Mouse (Mus musculus) MEL (cell line): ENCODE data around the gene Wdr81. TPM values are rescaled to one million over a fixed set of nuclear protein-coding genes. Genes with fewer than 3 reads are reported as not detected.
A peak's percentile ranks its signal among the peaks of the same experiment; 100 is the strongest.

Experiments
- DNase-seq: peaks from one replicate; pipeline ENCODE4 v3.0.0; 2011; ENCODE audit warnings: low read depth, low spot score
- H3K27ac ChIP-seq: 2 replicates; pipeline ENCODE4 v1.5.1; 2012; ENCODE audit warnings: low read depth, mild to moderate bottlenecking, control low read depth, low read length, moderate library complexity; ENCODE audit not compliant: control insufficient read depth
- H3K27me3 ChIP-seq, 2 experiments: fragments of 150-350 bp in 1 of 2; sonication (generic) in 1 of 2; 2 replicates each; pipeline ENCODE4 v1.6.1; 2012; ENCODE audit warnings: low read length in 2 of 2, mild to moderate bottlenecking in 2 of 2, improper control_type of control experiment in 1 of 2, moderate library complexity in 1 of 2; ENCODE audit not compliant: insufficient read depth in 2 of 2, control insufficient read depth in 1 of 2
- H3K36me3 ChIP-seq, 2 experiments: 2 replicates each; pipeline ENCODE4 v1.6.1; 2012 to 2014; ENCODE audit warnings: low read length in 2 of 2, improper control_type of control experiment in 1 of 2, inconsistent platforms in 1 of 2, mild to moderate bottlenecking in 1 of 2; ENCODE audit not compliant: insufficient read depth in 2 of 2, control insufficient read depth in 1 of 2
- H3K4me1 ChIP-seq, 2 experiments: fragments of 150-350 bp in 1 of 2; sonication (generic) in 1 of 2; 2 replicates each; pipeline ENCODE4 v1.6.1; 2012; ENCODE audit warnings: low read length in 2 of 2, improper control_type of control experiment in 1 of 2, mild to moderate bottlenecking in 1 of 2; ENCODE audit not compliant: insufficient read depth in 2 of 2, control insufficient read depth in 1 of 2
- H3K4me3 ChIP-seq, 2 experiments: fragments of 150-350 bp in 1 of 2; sonication (generic) in 1 of 2; 2 replicates each; pipeline ENCODE4 v1.5.1; 2012; ENCODE audit warnings: low read depth in 2 of 2, low read length in 2 of 2, mild to moderate bottlenecking in 2 of 2, moderate library complexity in 2 of 2, control low read depth in 1 of 2, improper control_type of control experiment in 1 of 2; ENCODE audit not compliant: control insufficient read depth in 1 of 2, insufficient read depth in 1 of 2
- H3K79me2 ChIP-seq: 2 replicates; pipeline ENCODE4 v1.6.1; 2012; ENCODE audit warnings: mild to moderate bottlenecking, low read length, moderate library complexity; ENCODE audit not compliant: control insufficient read depth, poor library complexity, insufficient read depth
- H3K9ac ChIP-seq: 2 replicates; pipeline ENCODE4 v1.6.1; 2012; ENCODE audit warnings: low read depth, mild to moderate bottlenecking, control low read depth, low read length, moderate library complexity; ENCODE audit not compliant: control insufficient read depth, poor library complexity, severe bottlenecking
- H3K9me3 ChIP-seq: fragments of 150-350 bp; sonication (generic); replicated peaks from 2 replicates; pipeline ENCODE4 v1.6.1; 2012; ENCODE audit warnings: mild to moderate bottlenecking, low read length, improper control_type of control experiment, moderate library complexity; ENCODE audit not compliant: insufficient read depth
- CHD2 ChIP-seq: IDR thresholded peaks from 2 replicates; pipeline ENCODE4 v1.6.1; 2011; ENCODE audit warnings: low read length, improper control_type of control experiment
- CTCF ChIP-seq, 3 experiments: IDR thresholded peaks in 2 of 3; conservative IDR thresholded peaks in 1 of 3; 2 replicates each; pipeline ENCODE4 v1.5.1; 2011 to 2012; ENCODE audit warnings: low read length in 3 of 3, low read depth in 2 of 3, mild to moderate bottlenecking in 2 of 3, improper control_type of control experiment in 1 of 3, inconsistent platforms in 1 of 3, mixed read lengths in 1 of 3, moderate library complexity in 1 of 3; ENCODE audit not compliant: control insufficient read depth in 1 of 3, insufficient read depth in 1 of 3, poor library complexity in 1 of 3, severe bottlenecking in 1 of 3
- ELF1 ChIP-seq: IDR thresholded peaks from 2 replicates; pipeline ENCODE4 v1.6.1; 2014; ENCODE audit warnings: low read depth, mild to moderate bottlenecking, inconsistent platforms, low read length, improper control_type of control experiment, moderate library complexity
- EP300 ChIP-seq, 2 experiments: IDR thresholded peaks; 2 replicates each; pipeline ENCODE4 v1.6.1; 2011; ENCODE audit warnings: improper control_type of control experiment in 2 of 2, low read length in 2 of 2, low read depth in 1 of 2, mild to moderate bottlenecking in 1 of 2
- ETS1 ChIP-seq: IDR thresholded peaks from 2 replicates; pipeline ENCODE4 v1.6.1; 2012; ENCODE audit warnings: low read depth, mild to moderate bottlenecking, inconsistent platforms, low read length, improper control_type of control experiment, moderate library complexity
- KAT2A ChIP-seq: conservative IDR thresholded peaks from 2 replicates; pipeline ENCODE4 v1.6.1; 2012; ENCODE audit warnings: low read depth, low read length, improper control_type of control experiment, inconsistent platforms
- MAFK ChIP-seq: IDR thresholded peaks from 2 replicates; pipeline ENCODE4 v1.6.1; 2011; ENCODE audit warnings: low read depth, mild to moderate bottlenecking, low read length, improper control_type of control experiment, borderline replicate concordance
- MAX ChIP-seq: IDR thresholded peaks from 2 replicates; pipeline ENCODE4 v1.6.1; 2011; ENCODE audit warnings: low read length, improper control_type of control experiment
- MAZ ChIP-seq: IDR thresholded peaks from 2 replicates; pipeline ENCODE4 v1.6.1; 2012; ENCODE audit warnings: low read depth, mild to moderate bottlenecking, inconsistent platforms, low read length, improper control_type of control experiment
- MEF2A ChIP-seq: IDR thresholded peaks from 2 replicates; pipeline ENCODE4 v1.6.1; 2014; ENCODE audit warnings: low read depth, mild to moderate bottlenecking, inconsistent platforms, low read length, improper control_type of control experiment; ENCODE audit not compliant: poor library complexity, insufficient replicate concordance, severe bottlenecking; ENCODE audit errors: extremely low read depth
- MXI1 ChIP-seq: IDR thresholded peaks from 2 replicates; pipeline ENCODE4 v1.6.1; 2011; ENCODE audit warnings: mild to moderate bottlenecking, low read depth, low read length, improper control_type of control experiment
- NELFE ChIP-seq: IDR thresholded peaks from 2 replicates; pipeline ENCODE4 v1.6.1; 2011; ENCODE audit warnings: low read depth, low read length, improper control_type of control experiment
- POLR2A ChIP-seq, 2 experiments: IDR thresholded peaks; 2 replicates each; pipeline ENCODE4 v1.6.1; 2011 to 2012; ENCODE audit warnings: low read length in 2 of 2, mild to moderate bottlenecking in 2 of 2, control low read depth in 1 of 2, improper control_type of control experiment in 1 of 2, low read depth in 1 of 2, moderate library complexity in 1 of 2; ENCODE audit not compliant: control insufficient read depth in 1 of 2, insufficient read depth in 1 of 2, poor library complexity in 1 of 2
- SMC3 ChIP-seq: IDR thresholded peaks from 2 replicates; pipeline ENCODE4 v1.6.1; 2011; ENCODE audit warnings: low read depth, low read length, improper control_type of control experiment
- TCF12 ChIP-seq: IDR thresholded peaks from 2 replicates; pipeline ENCODE4 v1.6.1; 2014; ENCODE audit warnings: low read depth, mild to moderate bottlenecking, inconsistent platforms, low read length, improper control_type of control experiment, moderate library complexity
- UBTF ChIP-seq: IDR thresholded peaks from 2 replicates; pipeline ENCODE4 v1.6.1; 2012; ENCODE audit warnings: low read depth, mild to moderate bottlenecking, inconsistent platforms, low read length, improper control_type of control experiment, moderate library complexity, borderline replicate concordance; ENCODE audit not compliant: insufficient read depth
- ZC3H11A ChIP-seq: IDR thresholded peaks from 2 replicates; pipeline ENCODE4 v1.6.1; 2012; ENCODE audit warnings: low read depth, mild to moderate bottlenecking, inconsistent platforms, low read length, improper control_type of control experiment
- ZNF384 ChIP-seq: IDR thresholded peaks from 2 replicates; pipeline ENCODE4 v1.6.1; 2012; ENCODE audit warnings: low read depth, mild to moderate bottlenecking, inconsistent platforms, low read length, improper control_type of control experiment
- polyA plus RNA-seq, 2 experiments: library from polyadenylated mRNA; stranded (reverse) in 1 of 2; unstranded in 1 of 2; fragments of >175 nt in 1 of 2; fragments of >200 nt in 1 of 2; gene quantifications; 2 replicates each; pipeline versions ENCODE4 v1.2.1 to v1.2.4; 2012; ENCODE audit warnings: low replicate concordance in 2 of 2, low read depth in 1 of 2; ENCODE audit not compliant: insufficient read length in 2 of 2, insufficient read depth in 1 of 2, missing spikeins in 1 of 2
- total RNA-seq: library from RNA; depleted of rRNA; stranded (reverse); fragments of 300-350 nt; gene quantifications from 2 replicates; pipeline ENCODE4 v1.2.3, GENCODE M21; 2012

The Wdr81 gene
- total and polyA plus RNA-seq, 3 experiments = 7.0 to 13.9 TPM; not detected in 1

GRCm38 (mm10) chr11:75468410-75468809 is 13.9 kb upstream of the Wdr81 start (continued):
- no peak for TF ChIP-seq MEF2A

- TF ChIP-seq UBTF (no peak), TCF12 (no peak), ELF1 (no peak), CHD2 (no peak), MAZ (no peak), ETS1 (no peak), MAFK (no peak), MEF2A (no peak), NELFE (no peak), EP300 (IDR thresholded peaks at IDR 0.05; ENCODE audit: low read depth in 1 of 2, low read length in 2 of 2) (no peak), ZNF384 (no peak), MAX (no peak), KAT2A (no peak), POLR2A (IDR thresholded peaks at IDR 0.05; ENCODE audit: control insufficient read depth in 1 of 2, insufficient read depth in 1 of 2, low read depth in 1 of 2, low read length in 2 of 2, poor library complexity in 1 of 2) (no peak), SMC3 (no peak), MXI1 (no peak)
- H3K36me3 ChIP-seq = peaks cover 0 to 23% of the 10 kb centered on the region in 2 experiments; a peak in 2 of 4 replicates
- H3K9me3 ChIP-seq = no peaks in the 10 kb centered on the region
- no peaks in the 10 kb centered on the region for H3K27me3 ChIP-seq
- no peak overlapping the region for H3K27ac ChIP-seq
- no peak overlapping the region for H3K4me3 ChIP-seq
- H3K4me1 ChIP-seq = peaks cover 3 to 22% of the 10 kb centered on the region in 2 experiments
- no peak overlapping the region for H3K9ac ChIP-seq
- no peak for DNase-seq
- no peaks in the 10 kb centered on the region for H3K79me2 ChIP-seq
These were observed 13.1 kb upstream of the Wdr81 start for GRCm38 (mm10) chr11:75467512-75468215.

GRCm38 (mm10) chr11:75466731-75467505 is 12.4 kb upstream of the Wdr81 start:
- Histone ChIP-seq H3K36me3 (peaks cover 0 to 18% of the 10 kb centered on the region in 2 experiments; a peak in 2 of 4 replicates), H3K4me3 (no peak overlapping the region), H3K27ac (no peak overlapping the region), H3K79me2 (0 out of 2 replicates have a peak, but pooled peaks cover 4% of the 10 kb centered on the region), H3K4me1 (peaks cover 0 to 17% of the 10 kb centered on the region in 2 experiments), H3K9me3 (no peaks in the 10 kb centered on the region), H3K27me3 (no peaks in the 10 kb centered on the region), H3K9ac (no peak overlapping the region)
- no peak for TF ChIP-seq NELFE
- TF ChIP-seq ZC3H11A = no peak
- no peak for TF ChIP-seq TCF12
- TF ChIP-seq CTCF (IDR thresholded peaks at IDR 0.05 in 2 of 3, conservative IDR thresholded peaks at IDR 0.05 in 1 of 3; ENCODE audit: control insufficient read depth in 1 of 3, insufficient read depth in 1 of 3, low read depth in 2 of 3, low read length in 3 of 3, poor library complexity in 1 of 3, severe bottlenecking in 1 of 3) = peak; percentile 24 to 27 (median 25); a peak in 4 of 6 replicates
- peak; percentile 48 for DNase-seq
